Mouse (Mus musculus): ENCODE measurements around the gene Slc39a2. TPM values are rescaled to one million over a fixed set of nuclear protein-coding genes. Genes with fewer than 3 reads are reported as not detected.
"Not testable (repeated sequence)": the region's sequence is repeated elsewhere in the genome, so short reads cannot be mapped to it uniquely, and the experiment has no call there.

Slc39a2 gene
- 0.31 and 0.38 TPM in 2 replicates for polyA plus RNA-seq (2015; fragmentation: Nextera tagmentation; extraction: Ambion mirVana)

- H3K9ac ChIP-seq (ENCODE audit: low read length): no peak within 1 kb of the TSS
- WGBS: 91% methylated on average over 9 of the region's 9 CpGs
- H3K9me3 ChIP-seq (replicated peaks; ENCODE audit: control insufficient read depth, low read length): no peaks in the 10 kb centered on the region
- ATAC-seq (replicated peaks; ENCODE audit: extremely low read depth, insufficient read depth, low FRiP score): no peak
- no peak within 1 kb of the TSS for H3K4me3 ChIP-seq (ENCODE audit: low read length)
- H3K4me2 ChIP-seq (ENCODE audit: low read depth, low read length): no peak within 1 kb of the TSS
- no peaks in the 10 kb centered on the region for H3K27me3 ChIP-seq (ENCODE audit: control insufficient read depth, insufficient read depth, low read length)
- H3K4me1 ChIP-seq (ENCODE audit: control insufficient read depth, insufficient read depth, low read length): peaks cover 6% of the 10 kb centered on the region; the same call in 1 of the 2 replicates
- no peak within 1 kb of the TSS for H3K27ac ChIP-seq (ENCODE audit: low read length)
- H3K36me3 ChIP-seq (ENCODE audit: control insufficient read depth, insufficient read depth): peaks cover 42% of the 10 kb centered on the region
Measured at GRCm38 (mm10) chr14:51892191-51892939, at the start of gene Slc39a2. TSS of gene Slc39a2 (plus strand) at chr14:51892889.

GRCm38 (mm10) chr14:51843882-51844281 lies 48.8 kb upstream of the Slc39a2 start:
- Histone ChIP-seq H3K4me1 (ENCODE audit: control insufficient read depth, insufficient read depth, low read length) (no peaks in the 10 kb centered on the region), H3K36me3 (ENCODE audit: control insufficient read depth, insufficient read depth) (no peaks in the 10 kb centered on the region), H3K4me2 (ENCODE audit: low read depth, low read length) (no peak overlapping the region), H3K27ac (ENCODE audit: low read length) (no peak overlapping the region), H3K4me3 (ENCODE audit: low read length) (no peak overlapping the region), H3K27me3 (ENCODE audit: control insufficient read depth, insufficient read depth, low read length) (no peaks in the 10 kb centered on the region), H3K9me3 (replicated peaks; ENCODE audit: control insufficient read depth, low read length) (no peaks in the 10 kb centered on the region), H3K9ac (ENCODE audit: low read length) (no peak overlapping the region)
- no peak for ATAC-seq (replicated peaks; ENCODE audit: extremely low read depth, insufficient read depth, low FRiP score)

- Histone ChIP-seq H3K4me2 (ENCODE audit: low read depth, low read length) (no peak overlapping the region), H3K9ac (ENCODE audit: low read length) (no peak overlapping the region), H3K27ac (ENCODE audit: low read length) (no peak overlapping the region), H3K36me3 (ENCODE audit: control insufficient read depth, insufficient read depth) (no peaks in the 10 kb centered on the region), H3K27me3 (ENCODE audit: control insufficient read depth, insufficient read depth, low read length) (no peaks in the 10 kb centered on the region), H3K4me1 (ENCODE audit: control insufficient read depth, insufficient read depth, low read length) (no peaks in the 10 kb centered on the region), H3K4me3 (ENCODE audit: low read length) (no peak overlapping the region), H3K9me3 (replicated peaks; ENCODE audit: control insufficient read depth, low read length) (no peaks in the 10 kb centered on the region)
- 56% methylated on average over 3 of the region's 3 CpGs for WGBS
- no peak for ATAC-seq (replicated peaks; ENCODE audit: extremely low read depth, insufficient read depth, low FRiP score)
Measured at GRCm38 (mm10) chr14:51846566-51846965, 46.1 kb upstream of the Slc39a2 start.

DNA sequence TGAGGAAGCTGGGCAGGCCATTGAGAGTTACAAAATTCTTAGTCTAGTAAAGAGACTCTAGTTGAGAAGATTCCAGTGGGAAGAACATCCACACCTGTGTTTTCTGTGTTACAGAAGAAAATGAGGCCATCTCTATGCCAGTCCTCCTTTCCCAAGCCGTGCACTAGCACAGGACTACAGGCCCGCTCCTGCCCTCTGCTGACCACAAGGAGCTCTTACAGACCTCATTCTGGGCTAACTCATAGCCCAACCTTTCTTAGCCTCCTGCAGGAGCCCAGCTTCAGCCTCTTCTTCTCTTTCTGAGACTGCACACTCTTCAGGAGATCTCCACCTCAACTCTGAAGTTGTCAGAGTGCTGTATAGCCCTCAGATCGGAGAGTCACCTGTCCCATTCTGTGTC lies 41.7 kb upstream of the Slc39a2 start:
- ATAC-seq (replicated peaks; ENCODE audit: extremely low read depth, insufficient read depth, low FRiP score); H3K9ac ChIP-seq (ENCODE audit: low read length); H3K4me3 ChIP-seq (ENCODE audit: low read length); H3K27me3 ChIP-seq (ENCODE audit: control insufficient read depth, insufficient read depth, low read length); H3K4me1 ChIP-seq (ENCODE audit: control insufficient read depth, insufficient read depth, low read length); H3K4me2 ChIP-seq (ENCODE audit: low read depth, low read length); H3K9me3 ChIP-seq (replicated peaks; ENCODE audit: control insufficient read depth, low read length); H3K27ac ChIP-seq (ENCODE audit: low read length); H3K36me3 ChIP-seq (ENCODE audit: control insufficient read depth, insufficient read depth): not testable (repeated sequence)
- WGBS: 49% methylated on average over 3 of the region's 3 CpGs

DNA sequence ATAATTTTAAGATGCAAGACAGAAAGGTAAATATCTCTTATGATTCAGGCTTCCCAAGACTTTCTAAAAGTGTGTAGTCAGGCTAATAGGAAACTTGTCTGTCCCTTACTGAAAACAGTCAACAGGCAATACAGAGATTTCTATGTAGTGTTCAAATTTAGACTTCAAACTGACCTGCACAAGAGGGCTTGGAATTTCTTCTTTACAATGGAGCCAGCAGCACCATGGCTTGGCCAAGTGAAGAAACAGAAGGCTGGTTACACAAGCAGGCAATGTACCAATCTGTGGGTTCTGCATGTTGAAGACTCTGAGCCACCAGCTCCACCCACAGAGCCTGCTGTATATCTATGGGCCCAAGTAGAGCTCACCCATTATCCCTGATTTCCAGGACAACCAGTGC lies 39.3 kb upstream of the Slc39a2 start, which contains the start of gene Ear6:
Gene Ear6, plus strand, starts transcription at position 301 of the 400 bp plus-strand sequence.
- Histone ChIP-seq H3K9me3 (replicated peaks; ENCODE audit: control insufficient read depth, low read length) (no peaks in the 10 kb centered on the region), H3K4me3 (ENCODE audit: low read length) (no peak within 1 kb of the TSS), H3K27ac (ENCODE audit: low read length) (no peak within 1 kb of the TSS), H3K36me3 (ENCODE audit: control insufficient read depth, insufficient read depth) (no peaks in the 10 kb centered on the region), H3K27me3 (ENCODE audit: control insufficient read depth, insufficient read depth, low read length) (no peaks in the 10 kb centered on the region), H3K9ac (ENCODE audit: low read length) (no peak within 1 kb of the TSS), H3K4me2 (ENCODE audit: low read depth, low read length) (no peak within 1 kb of the TSS), H3K4me1 (ENCODE audit: control insufficient read depth, insufficient read depth, low read length) (no peaks in the 10 kb centered on the region)
- no peak for ATAC-seq (replicated peaks; ENCODE audit: extremely low read depth, insufficient read depth, low FRiP score)

DNA sequence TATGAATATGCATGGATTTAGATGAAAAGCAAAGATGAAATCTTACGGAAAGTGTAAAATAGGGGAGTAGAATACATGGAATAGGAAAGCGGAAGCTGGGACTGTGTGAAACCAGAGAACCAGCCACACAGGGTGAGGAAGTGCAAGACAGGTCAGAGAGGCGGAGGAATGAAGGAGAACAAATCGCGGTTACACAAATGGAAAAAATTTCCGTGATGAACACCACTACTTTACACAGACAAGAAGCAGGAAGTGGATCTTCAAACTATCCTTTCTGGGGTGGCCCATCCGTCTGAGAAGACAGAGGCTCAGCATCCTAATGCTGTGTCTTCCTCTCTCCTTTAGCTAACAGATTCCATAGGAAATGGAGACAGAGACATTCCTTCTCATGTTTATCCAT lies 37.4 kb upstream of the Slc39a2 start:
- not testable (repeated sequence) for H3K27me3 ChIP-seq (ENCODE audit: control insufficient read depth, insufficient read depth, low read length); H3K4me1 ChIP-seq (ENCODE audit: control insufficient read depth, insufficient read depth, low read length); H3K36me3 ChIP-seq (ENCODE audit: control insufficient read depth, insufficient read depth); H3K27ac ChIP-seq (ENCODE audit: low read length); ATAC-seq (replicated peaks; ENCODE audit: extremely low read depth, insufficient read depth, low FRiP score); H3K9ac ChIP-seq (ENCODE audit: low read length); H3K9me3 ChIP-seq (replicated peaks; ENCODE audit: control insufficient read depth, low read length); H3K4me3 ChIP-seq (ENCODE audit: low read length); H3K4me2 ChIP-seq (ENCODE audit: low read depth, low read length)
- WGBS: 72% methylated on average over 7 of the region's 7 CpGs

DNA sequence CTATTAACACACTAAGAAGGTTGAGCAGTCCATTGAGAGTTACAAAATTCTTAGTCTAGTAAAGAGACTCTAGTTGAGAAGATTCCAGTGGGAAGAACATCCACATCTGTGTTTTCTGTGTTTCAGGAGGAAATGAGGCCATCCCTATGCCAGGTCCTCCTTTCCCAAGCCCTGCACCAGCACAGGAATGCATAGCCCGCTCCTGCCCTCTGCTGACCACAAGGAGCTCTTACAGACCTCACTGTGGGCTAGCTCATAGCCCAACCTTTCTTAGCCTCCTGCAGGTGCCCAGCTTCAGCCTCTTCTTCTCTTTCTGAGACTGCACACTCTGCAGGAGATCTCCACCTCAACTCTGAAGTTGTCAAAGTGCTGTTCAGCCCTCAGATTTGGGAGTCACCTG lies 29.1 kb upstream of the Slc39a2 start:
- H3K4me1 ChIP-seq (ENCODE audit: control insufficient read depth, insufficient read depth, low read length); ATAC-seq (replicated peaks; ENCODE audit: extremely low read depth, insufficient read depth, low FRiP score); H3K36me3 ChIP-seq (ENCODE audit: control insufficient read depth, insufficient read depth); H3K27me3 ChIP-seq (ENCODE audit: control insufficient read depth, insufficient read depth, low read length); H3K4me2 ChIP-seq (ENCODE audit: low read depth, low read length); H3K9ac ChIP-seq (ENCODE audit: low read length); H3K27ac ChIP-seq (ENCODE audit: low read length); H3K4me3 ChIP-seq (ENCODE audit: low read length); H3K9me3 ChIP-seq (replicated peaks; ENCODE audit: control insufficient read depth, low read length): not testable (repeated sequence)
- 22% methylated on average over 1 of the region's 1 CpGs for WGBS

DNA sequence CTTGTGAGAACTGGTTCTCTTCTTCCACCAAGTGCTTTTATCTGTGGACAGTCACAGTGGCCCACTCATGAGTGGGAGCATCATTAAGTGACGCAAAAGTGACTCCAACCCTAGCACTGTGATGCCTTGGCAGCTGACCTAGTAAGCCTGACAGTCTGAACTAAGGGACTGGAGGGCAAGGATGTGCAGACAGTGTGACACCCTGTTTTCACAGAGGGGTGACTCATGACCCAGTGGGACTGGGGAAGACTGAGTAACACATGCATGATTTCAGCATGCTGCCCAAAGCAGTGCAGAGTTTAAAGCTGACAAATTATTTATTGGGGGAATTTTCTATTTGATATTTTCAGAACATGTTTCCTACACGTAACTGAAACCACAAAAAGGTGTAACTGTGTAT lies 21.9 kb upstream of the Slc39a2 start:
- H3K27ac ChIP-seq (ENCODE audit: low read length): no peak overlapping the region
- H3K27me3 ChIP-seq (ENCODE audit: control insufficient read depth, insufficient read depth, low read length): no peaks in the 10 kb centered on the region
- no peaks in the 10 kb centered on the region for H3K4me1 ChIP-seq (ENCODE audit: control insufficient read depth, insufficient read depth, low read length)
- no peak overlapping the region for H3K4me2 ChIP-seq (ENCODE audit: low read depth, low read length)
- no peaks in the 10 kb centered on the region for H3K36me3 ChIP-seq (ENCODE audit: control insufficient read depth, insufficient read depth)
- no peak for ATAC-seq (replicated peaks; ENCODE audit: extremely low read depth, insufficient read depth, low FRiP score)
- no peak overlapping the region for H3K9ac ChIP-seq (ENCODE audit: low read length)
- H3K9me3 ChIP-seq (replicated peaks; ENCODE audit: control insufficient read depth, low read length): no peaks in the 10 kb centered on the region
- WGBS: 68% methylated on average over 2 of the region's 2 CpGs
- H3K4me3 ChIP-seq (ENCODE audit: low read length): no peak overlapping the region

- no peaks in the 10 kb centered on the region for H3K9me3 ChIP-seq (replicated peaks; ENCODE audit: control insufficient read depth, low read length)
- no peaks in the 10 kb centered on the region for H3K36me3 ChIP-seq (ENCODE audit: control insufficient read depth, insufficient read depth)
- H3K4me3 ChIP-seq (ENCODE audit: low read length): no peak overlapping the region
- H3K4me2 ChIP-seq (ENCODE audit: low read depth, low read length): no peak overlapping the region
- 67% methylated on average over 9 of the region's 9 CpGs for WGBS
- no peak overlapping the region for H3K9ac ChIP-seq (ENCODE audit: low read length)
- no peaks in the 10 kb centered on the region for H3K27me3 ChIP-seq (ENCODE audit: control insufficient read depth, insufficient read depth, low read length)
- ATAC-seq (replicated peaks; ENCODE audit: extremely low read depth, insufficient read depth, low FRiP score): no peak
- no peak overlapping the region for H3K27ac ChIP-seq (ENCODE audit: low read length)
- H3K4me1 ChIP-seq (ENCODE audit: control insufficient read depth, insufficient read depth, low read length): no peaks in the 10 kb centered on the region
Measured at GRCm38 (mm10) chr14:51871741-51872140, 20.9 kb upstream of the Slc39a2 start.
